Mouse (Mus musculus) B cell, adult 62 days (primary cell): ENCODE data around the gene Twist2. TPM values are rescaled to one million over a fixed set of nuclear protein-coding genes. Genes with fewer than 3 reads are reported as not detected.

ENCODE experiments used
- total RNA-seq: library from RNA; stranded (reverse); gene quantifications from 4 replicates; pipeline ENCODE4 v1.2.4, GENCODE M21; 2023

Gene Twist2
- total RNA-seq = not detected in 4 replicates

DNA sequence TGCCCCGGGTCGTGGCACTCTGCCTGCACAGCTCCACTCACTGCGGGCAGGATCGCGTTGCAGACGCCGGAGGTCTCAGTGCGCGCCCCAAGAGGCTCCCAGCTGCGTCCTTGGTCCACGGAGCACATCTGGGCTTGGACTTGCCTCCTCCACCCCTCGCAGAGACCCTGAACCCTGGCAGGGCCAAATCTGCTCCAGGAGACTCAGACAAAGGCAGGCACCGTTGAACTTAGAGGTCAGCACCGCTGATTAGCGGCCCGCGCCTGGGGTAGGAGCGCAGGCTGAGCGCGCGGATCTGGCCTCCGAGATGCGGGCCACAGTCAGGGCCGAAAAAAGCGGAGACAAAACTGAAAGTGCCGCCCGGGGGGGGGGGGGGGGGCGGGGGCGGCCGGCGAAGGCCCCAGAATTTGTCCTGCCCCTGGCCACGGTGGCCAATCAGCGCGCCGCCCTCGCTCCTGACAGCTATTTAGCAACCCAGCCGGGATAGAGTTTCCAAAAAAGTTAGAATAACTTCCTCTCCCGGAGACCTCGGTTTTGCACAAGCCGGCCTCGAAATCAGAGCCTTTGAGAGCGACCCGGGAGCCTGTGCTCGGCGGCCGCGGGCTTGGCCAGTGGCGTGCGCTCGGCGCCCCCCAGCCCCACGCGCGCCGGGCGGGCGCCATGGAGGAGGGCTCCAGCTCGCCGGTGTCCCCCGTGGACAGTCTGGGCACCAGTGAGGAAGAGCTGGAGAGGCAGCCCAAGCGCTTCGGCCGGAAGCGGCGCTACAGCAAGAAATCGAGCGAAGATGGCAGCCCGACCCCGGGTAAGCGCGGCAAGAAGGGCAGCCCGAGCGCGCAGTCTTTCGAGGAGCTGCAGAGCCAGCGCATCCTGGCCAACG is at the start of gene Twist2:
Twist2 (plus strand) TSS at position 495 of the 877 bp plus-strand sequence.

